Mouse (Mus musculus): Measurements from ENCODE around the gene Filip1l.

DNA sequence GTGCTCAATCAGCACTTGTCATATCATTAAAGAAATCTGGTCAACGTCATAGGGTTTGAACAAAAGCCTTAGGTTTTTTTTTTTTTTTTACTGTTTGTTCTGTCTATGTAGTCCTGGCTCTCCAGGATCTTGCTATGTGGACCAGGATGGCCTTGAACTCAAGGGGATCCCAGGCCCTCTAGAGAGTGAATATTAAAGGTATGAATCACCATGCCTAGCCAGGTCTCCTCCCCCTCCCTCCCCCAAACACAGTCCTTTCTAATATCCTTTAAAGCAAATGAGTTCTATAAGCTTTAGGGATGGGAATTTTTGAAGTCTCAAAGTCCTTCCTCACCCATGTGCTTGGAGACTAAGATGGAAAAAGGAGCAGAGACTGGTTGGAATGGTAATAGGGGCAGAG, 65.1 kb downstream of the Filip1l start:
- TF ChIP-seq POLR2A (IDR thresholded peaks at IDR 0.05; ENCODE audit: control insufficient read depth, extremely low read depth, insufficient read depth, low read length, poor library complexity) (no peak), CTCF (IDR thresholded peaks at IDR 0.05; ENCODE audit: borderline replicate concordance, control insufficient read depth, extremely low read depth, insufficient read depth, low read length, poor library complexity) (no peak)
